Mouse (Mus musculus): ENCODE measurements around the gene Olfr1315-ps1.

Olfr1315-ps1 gene

DNA sequence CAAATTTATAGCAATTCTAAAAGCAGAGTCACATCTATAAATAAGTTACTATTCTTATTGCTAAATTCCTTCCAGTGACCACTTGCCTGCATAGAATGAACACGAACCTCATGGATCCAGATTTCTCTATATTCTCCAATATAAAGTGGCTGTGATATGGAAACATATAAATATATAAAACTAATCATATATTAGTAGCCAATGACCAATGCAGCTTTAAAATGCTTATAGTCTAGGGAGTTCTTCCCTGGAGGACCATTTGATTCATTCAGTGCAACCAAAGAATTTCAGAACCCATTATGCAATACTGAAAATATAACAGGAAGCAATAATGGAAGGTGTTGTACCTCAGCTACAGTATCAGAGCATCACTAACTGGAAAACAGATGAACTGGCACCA lies at the start of gene Olfr1315-ps1:
Olfr1315-ps1 (minus strand) TSS at position 101 of the 400 bp plus-strand sequence.
- DNase-seq (ENCODE audit: low spot score in 2 of 2) = no peak

- no peak for DNase-seq (ENCODE audit: low spot score in 2 of 2)
These were observed 38.7 kb upstream of the Olfr1315-ps1 start, which contains the start of gene Olfr1318 for GRCm38 (mm10) chr2:112153898-112154297. Gene Olfr1318, plus strand, starts transcription at chr2:112154198.

DNA sequence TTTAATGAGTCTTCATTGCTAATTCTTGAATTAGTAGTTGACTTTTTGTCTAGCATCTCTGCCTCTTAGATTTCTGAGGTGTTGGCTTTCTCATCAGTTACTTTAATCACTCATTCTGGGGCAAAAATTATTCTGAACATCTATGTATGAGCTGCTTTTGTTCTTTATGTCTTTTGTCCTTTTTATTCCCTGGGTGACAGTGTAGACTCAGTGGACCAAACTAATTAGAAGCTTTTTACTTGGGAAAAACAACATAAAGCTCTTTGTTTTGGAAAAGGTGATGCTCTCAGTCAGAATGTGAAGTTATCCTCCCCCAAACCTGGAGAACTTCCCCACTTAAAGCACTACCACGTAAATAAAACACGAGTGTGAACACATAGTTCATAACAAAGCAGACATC lies 24.8 kb upstream of the Olfr1315-ps1 start, which contains the start of gene Olfr1317:
Olfr1317 (plus strand) TSS at position 301 of the 400 bp plus-strand sequence.
- no peak for DNase-seq (ENCODE audit: low spot score in 2 of 2)

GRCm38 (mm10) chr2:112134877-112135276 lies 19.6 kb upstream of the Olfr1315-ps1 start, which contains the start of gene Olfr1316:
Gene Olfr1316, minus strand, starts transcription at chr2:112134977.
- no peak for DNase-seq (ENCODE audit: low spot score in 2 of 2)

GRCm38 (mm10) chr2:112096681-112097080 lies 18.6 kb downstream of the Olfr1315-ps1 start, which contains the start of gene Olfr1314:
Gene Olfr1314, minus strand, starts transcription at chr2:112096781.
- DNase-seq (ENCODE audit: low spot score in 2 of 2) = no peak

- DNase-seq (ENCODE audit: low spot score in 2 of 2) = no peak
These were observed 37.5 kb downstream of the Olfr1315-ps1 start, which contains the start of gene Olfr1313 for GRCm38 (mm10) chr2:112077743-112078142. Gene Olfr1313, minus strand, starts transcription at chr2:112077843.

All from spleen, postnatal 10 days (tissue).